21 mouse cellular contexts compared by ENCODE assay signal in genomic region chr2:28108763-28109162, GRCm38 (mm10). TPM values are rescaled to one million over a fixed set of nuclear protein-coding genes. Genes with fewer than 3 reads are reported as not detected.
"Had no signal": no experiment of that assay in that cellular context is flagged by ENCODE, and none has a peak within 500 bp of the region (broad histone marks: within the 10 kb centered on the region; RNA-seq: fewer than 3 reads in every experiment).

No protein-coding gene starts in this region.

- H3K27ac ChIP-seq: neural tube, embryonic 13.5 days; neural tube, embryonic 15.5 days; stomach, embryonic 15.5 days; stomach, postnatal 0 days had no signal

- DNase-seq: retina, postnatal 1 day; right cerebral cortex, adult 18-20 months; right cerebral cortex, postnatal 14 days; right cerebral cortex, postnatal 25 days; right cerebral cortex, postnatal 4 days; spleen, adult 18-20 months; thymus, adult 18-20 months; thymus, adult 2 months; thymus, postnatal 14 days; thymus, postnatal 25 days; thymus, postnatal 36 days; thymus, postnatal 4 days had no signal

- H3K36me3 ChIP-seq: neural tube, embryonic 13.5 days; neural tube, embryonic 15.5 days; stomach, embryonic 15.5 days had no signal

- H3K27me3 ChIP-seq: neural tube, embryonic 15.5 days; stomach, embryonic 15.5 days had no signal

- H3K4me2 ChIP-seq: neural tube, embryonic 13.5 days; neural tube, embryonic 15.5 days; stomach, embryonic 15.5 days had no signal

- H3K4me3 ChIP-seq: neural tube, embryonic 13.5 days; neural tube, embryonic 15.5 days; stomach, embryonic 15.5 days had no signal

RNA-seq across cellular contexts. Expression of gene Fcnb, which starts 24.1 kb away (rescaled TPM):
- total RNA-seq: neutrophil, adult 5-6 weeks had no signal
- polyA plus RNA-seq: neural tube, embryonic 14.5 days; neural tube, embryonic 15.5 days; small intestine, adult 2 months; testis, adult 2 months; urinary bladder, adult 2 months had no signal
